Mouse (Mus musculus): ENCODE data around the gene Slc1a3.
A peak's percentile ranks its signal among the peaks of the same experiment; 100 is the strongest.

The Slc1a3 gene

DNA sequence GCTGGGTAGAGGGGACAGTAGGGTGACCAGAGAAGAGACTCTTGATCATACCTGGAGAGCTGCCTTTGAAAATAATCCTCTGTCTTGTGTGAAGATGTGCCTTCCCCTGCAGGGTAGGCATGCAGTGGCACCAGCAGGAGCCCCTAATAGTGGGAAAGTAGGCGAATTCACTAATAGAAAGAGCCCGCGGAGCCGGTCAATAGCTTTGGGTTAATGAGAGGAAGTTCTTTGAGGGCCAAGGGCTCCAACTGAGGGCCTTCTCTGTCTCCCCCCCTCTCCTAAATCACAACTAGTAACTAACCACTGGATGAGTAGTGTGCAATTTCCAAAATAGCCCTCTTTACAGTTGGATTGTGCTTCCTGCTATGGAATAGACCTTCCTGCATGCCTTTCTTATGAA, 50.6 kb downstream of the Slc1a3 start:
- DNase-seq (ENCODE audit: extremely low spot score, low spot score): no peak

DNA sequence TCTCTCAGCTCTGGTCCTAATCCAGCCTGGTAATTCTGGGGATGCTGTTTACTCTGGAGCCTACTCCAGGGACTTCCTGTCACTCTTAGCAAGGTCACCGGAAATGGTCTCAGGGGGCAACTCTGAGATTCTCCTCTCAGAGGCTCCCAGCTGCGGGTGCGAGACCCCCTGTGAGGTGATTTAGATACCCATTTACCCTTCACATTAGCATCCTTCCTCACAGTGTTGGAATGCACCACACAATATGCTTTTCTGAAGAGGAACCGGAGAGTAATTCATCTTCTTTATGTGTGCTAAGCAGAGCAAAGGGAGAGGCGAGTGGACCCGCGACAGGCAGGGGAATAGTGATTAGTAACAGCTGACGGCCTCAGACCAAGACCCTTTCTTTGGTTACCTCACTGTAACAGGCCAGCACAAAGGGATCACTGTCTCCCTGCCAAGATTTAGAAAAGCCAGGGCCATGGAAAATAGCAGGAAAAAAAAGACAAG, 51.0 kb downstream of the Slc1a3 start:
- peak; percentile 65 for DNase-seq (ENCODE audit: extremely low spot score, low spot score)

DNA sequence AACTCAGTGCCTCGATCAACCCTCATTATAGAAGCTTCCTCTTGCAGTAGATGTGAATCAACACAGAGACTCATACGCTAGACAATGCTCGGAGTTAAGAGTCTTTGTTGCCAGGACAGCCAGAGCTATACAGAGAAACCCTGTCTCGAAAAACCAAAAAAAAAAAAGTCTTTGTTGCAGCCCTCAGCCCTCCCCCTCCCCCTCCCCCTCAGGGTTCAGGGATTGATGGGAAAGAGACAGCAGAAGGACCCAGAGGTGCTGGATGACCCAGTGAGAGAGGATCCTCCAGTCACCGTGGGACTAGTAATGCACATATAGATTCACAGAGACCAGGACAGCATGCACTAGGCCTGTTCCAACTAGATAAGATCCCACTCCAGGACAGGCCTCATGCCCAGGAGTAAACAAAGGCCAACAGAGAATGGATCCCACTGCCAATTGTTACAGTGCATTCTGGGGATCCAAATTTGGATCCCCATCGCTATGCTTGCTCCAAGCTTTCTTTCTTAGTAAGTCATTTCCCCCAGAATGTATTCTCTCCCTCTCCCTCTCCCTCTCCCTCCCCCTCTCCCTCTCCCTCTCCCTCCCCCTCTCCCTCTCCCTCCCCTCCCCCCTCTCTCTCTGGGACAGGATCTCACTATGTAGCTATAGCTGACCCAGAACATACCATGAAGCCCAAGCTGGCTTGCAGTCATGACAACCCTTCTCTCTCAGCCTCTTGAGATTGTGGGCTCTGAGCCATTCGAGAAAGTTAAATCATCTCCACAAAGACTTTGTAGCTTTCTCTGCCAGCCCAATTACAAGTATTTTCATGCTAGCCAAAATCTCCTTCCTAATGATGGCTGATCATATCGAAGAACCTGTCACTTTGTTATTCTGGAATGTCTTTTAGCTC, 52.2 kb downstream of the Slc1a3 start:
- no peak for DNase-seq (ENCODE audit: extremely low spot score, low spot score)

DNA sequence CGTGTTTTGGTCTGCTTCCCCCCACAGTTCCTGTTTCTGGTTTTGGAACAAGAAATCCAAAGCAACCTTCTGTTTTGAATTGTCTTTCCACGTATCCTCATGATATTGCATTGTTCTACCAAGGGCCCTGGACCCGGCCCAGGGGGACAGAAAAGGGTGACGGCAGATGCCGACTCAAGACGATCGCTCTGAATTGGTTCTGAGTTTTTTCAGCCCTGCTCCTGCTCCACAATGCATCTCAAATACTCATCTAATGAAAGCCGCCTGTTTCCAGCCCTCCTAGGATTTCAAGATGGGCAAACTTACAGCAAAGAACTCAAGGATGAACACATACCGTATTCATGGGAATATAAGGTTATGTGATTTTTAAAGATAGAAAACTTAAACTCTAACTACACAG, 55.3 kb downstream of the Slc1a3 start:
- no peak for DNase-seq (ENCODE audit: extremely low spot score, low spot score)

DNA sequence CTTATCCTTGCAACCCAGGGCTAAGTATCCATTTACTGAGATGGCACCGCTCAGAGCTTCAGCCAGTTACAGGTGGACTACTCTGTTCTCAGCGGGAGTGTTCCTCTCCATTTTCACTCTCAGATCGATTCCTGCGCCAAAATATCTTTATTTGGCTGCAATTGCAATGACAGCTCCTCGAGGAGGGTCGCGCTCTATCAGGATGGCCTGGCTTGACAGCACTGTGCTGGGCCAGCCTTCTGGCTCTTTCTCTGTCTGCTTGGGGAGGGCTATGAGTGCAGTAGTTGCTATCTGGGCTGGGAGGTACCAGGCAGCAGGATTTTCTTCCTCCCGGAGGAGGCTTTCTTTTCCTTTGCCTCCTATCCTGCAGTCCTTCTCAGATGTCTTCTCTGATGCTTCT, 57.9 kb downstream of the Slc1a3 start:
- no peak for DNase-seq (ENCODE audit: extremely low spot score, low spot score)

DNA sequence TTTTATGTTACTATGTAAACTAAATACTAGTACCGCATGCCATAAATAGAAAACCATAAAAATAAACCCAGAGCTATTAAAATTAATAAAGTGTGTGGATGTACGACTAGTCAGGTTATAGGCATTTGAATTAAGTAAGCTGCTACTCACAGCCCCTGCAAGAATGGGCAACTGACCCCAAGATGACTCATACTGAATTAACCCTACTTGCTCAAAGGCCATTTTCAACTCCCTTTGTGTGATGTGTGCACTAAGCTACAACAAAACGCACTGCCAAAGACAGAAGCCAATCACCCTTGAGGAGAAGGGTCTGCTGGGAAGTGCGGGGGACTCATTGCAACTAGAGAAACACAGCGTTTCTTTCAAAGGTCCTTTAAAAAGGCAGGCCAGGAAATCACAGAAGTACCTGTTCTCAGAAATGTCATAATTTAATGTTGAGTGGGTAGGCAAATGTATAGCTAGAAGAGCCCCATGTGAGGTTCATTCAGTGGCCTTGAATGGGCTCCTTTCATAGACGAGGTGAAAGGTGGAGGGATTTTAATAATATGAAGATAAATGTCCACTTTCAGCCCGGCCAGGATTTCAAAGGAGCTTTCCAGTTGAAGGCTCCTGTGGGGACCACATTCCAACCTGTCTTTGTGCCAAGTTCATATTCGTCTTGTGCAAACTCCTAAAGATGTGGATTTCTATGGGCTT, 66.4 kb downstream of the Slc1a3 start:
- DNase-seq (ENCODE audit: extremely low spot score, low spot score): no peak

DNA sequence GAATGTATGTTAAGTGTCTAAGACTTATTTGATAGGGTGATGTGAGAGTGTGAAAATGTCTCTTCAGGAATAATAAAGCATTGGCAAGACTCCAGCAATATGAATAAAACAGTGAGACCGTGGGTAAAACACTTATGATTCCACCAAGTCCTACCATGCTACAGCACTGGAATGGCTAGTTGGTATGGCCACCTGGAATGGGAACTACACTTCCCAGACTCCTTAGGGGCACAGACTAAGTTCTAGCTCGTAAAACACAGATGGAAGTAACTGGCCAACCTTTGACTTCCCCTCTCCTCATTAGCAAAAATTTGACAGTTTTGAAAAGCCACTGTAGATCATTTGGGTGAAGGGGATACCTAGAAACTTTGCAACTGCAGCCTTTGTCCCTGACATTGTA, 70.7 kb downstream of the Slc1a3 start:
- no peak for DNase-seq (ENCODE audit: extremely low spot score, low spot score)

DNA sequence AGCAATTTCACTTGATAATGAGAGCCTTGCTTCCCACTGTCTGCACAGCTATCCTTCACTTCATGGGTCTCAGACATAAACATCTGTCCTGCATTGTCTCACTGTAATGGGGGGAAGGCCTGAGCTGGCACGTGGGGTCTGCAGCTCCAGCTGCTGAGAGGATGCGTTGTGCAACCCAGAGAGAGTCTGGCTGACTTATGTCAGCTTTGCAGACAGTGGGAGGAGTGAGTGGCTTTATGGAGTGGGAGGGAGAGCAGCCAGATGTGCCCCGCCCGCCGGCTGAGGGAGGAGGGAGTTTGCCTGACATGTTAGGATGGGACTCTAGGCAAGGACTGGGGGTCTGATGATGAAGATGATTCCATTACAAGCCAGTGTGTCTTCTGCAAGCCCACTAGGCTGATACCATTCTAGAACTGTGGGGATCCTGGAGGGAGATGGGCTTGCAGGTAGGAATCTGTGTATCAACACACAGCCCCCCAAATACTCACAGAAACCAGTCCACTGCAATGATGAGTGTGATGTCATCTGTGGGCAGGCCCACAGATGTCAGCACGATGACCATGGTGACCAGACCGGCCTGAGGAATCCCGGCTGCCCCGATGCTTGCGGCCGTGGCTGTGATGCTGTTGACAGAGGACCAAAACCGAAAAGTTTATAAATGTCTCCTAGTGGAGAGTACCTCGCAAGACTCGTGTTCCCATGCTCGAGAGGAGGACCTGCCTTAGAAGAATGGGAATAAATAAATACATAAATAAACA, 71.8 kb downstream of the Slc1a3 start:
- no peak for DNase-seq (ENCODE audit: extremely low spot score, low spot score)

DNA sequence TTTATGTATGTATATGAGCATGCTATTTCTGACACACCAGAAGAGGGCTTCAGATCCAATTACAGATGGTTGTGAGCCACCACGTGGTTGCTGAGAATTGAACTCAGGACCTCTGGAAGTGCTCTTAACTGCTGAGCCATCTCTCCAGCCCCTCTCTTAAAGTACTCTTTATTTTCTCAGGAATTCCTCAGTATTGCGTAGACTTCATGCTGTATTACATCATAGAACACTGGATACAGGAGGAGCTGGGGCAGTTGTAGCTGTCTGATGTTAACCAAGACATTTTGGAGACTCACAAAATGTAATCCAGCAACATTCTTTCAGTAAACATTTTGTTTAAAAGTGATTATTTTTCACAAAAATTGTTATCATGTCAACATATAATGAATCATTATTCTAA, 73.3 kb downstream of the Slc1a3 start:
- no peak for DNase-seq (ENCODE audit: extremely low spot score, low spot score)

DNA sequence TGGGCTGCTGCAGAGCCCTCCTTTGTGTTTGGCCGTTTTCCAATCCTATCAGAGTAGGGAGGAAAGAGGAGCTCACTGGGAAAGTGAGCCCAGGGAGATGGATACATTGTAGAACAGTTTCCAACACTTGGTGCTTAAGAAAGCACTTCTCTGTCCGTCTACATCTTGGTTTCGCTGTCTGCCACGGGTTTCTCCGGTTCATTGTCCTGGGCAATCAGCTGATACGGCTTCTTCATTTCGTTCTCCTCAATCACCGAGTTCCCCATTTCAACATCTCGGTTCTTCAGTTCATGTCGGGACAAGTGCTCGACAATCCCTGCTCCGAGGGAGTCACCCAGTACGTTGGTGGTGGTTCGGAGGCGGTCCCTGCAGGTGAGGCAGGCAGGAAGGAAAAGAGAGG, 74.6 kb downstream of the Slc1a3 start:
- DNase-seq (ENCODE audit: extremely low spot score, low spot score): no peak

DNA sequence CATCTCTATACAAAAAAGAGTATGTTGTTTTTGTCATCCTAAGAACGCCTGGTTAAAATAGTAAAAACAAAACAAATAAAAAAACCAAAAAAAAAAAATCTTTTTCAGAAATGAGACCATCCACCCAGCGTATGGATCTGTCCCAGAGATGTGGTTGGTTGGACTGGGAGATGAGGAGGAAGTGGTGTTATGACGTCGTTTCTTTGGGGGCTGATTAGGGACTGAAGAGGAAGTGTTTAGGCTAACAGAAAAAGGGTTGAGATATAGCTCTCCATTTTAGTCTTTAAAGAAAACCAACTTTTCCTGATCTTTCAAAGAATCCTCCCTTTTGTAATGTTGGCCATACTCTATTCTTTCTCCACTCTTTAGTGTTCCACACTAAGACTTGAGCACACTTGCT, 75.8 kb downstream of the Slc1a3 start:
- no peak for DNase-seq (ENCODE audit: extremely low spot score, low spot score)

DNA sequence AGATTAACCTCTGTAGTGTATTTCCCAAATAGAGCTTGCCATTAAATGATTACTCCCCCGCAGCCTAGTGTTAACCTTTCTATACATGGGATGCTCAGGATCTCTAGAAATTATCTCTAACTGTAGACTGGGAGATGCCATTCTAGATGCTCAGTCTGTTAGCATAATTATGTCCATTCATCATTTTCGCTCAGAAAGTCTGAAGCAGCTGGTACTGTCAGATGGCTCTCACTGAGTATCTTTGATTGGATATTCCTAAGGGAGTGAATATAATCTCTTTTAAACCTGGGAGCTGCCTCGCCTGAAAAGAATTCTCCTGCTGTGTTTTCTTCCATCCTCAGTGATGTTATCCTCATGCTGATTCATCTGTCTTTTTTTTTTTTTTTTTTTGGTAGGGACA, 76.2 kb downstream of the Slc1a3 start:
- no peak for DNase-seq (ENCODE audit: extremely low spot score, low spot score)

DNA sequence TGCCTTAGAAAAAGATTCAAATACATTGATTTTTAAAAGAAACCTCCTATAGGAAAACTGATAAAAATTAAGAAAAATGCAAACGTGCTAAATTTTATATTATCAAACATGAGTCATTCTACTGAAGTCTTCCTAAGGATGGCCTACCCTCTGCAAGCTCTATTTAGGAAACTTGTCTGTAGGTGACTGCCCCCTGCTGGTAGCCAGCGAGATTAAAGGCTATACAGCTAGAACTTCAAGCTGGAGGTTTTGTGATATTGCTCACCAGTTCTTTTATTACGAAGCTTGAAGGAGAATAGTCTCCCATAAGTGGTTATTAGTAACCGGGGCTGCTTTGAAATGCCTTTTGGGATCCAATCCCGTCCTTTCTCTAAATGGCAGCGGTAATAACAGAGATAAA, 77.2 kb downstream of the Slc1a3 start:
- peak; percentile 60 for DNase-seq (ENCODE audit: extremely low spot score, low spot score)

DNA sequence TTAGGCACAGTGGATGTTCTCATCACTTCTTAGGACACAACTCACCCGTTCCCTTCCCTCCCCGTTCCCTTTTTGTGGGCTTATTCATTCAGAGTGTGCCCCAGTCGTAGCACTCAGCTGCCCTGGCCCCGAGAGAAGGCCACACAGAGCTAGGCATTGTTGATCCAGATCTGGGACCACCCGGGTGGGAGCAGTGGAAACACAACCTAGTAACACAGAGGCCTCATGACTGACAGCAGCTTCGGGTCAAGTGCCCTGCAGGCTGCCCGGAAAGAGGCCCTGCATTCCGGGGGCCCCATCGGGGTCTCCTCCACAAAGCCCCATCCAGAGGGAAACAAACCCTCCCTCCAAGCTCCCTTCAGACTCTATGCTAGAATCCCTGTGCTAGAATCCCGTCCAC, 78.2 kb downstream of the Slc1a3 start:
- DNase-seq (ENCODE audit: extremely low spot score, low spot score): peak; percentile 61

DNA sequence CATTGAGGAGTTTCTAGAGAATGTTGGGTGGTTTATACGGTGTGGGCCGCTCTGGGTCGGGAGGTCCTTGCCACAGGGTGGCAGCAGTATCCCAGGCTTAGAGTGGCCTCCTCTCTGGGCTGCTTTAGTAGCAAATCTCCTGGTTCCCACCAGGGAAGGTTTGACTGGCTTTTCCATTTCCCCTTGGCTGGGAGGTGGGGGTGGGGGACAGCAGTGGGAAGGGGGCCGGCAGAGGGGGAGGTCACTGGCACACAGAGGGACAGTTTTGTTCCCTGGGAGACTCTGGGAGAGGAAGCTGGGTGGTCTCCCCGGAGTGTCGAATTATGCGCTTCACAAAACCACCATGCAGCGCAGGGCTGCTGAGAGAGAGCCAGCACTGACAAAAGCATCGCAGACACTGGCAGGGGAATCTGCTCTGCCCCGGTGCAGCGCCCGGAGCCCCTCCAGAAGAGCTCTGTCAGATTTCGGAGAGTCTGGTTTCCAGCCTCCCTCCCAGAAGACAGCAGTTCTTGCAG, 81.2 kb downstream of the Slc1a3 start:
- peak; percentile 83 for DNase-seq (ENCODE audit: extremely low spot score, low spot score)

DNA sequence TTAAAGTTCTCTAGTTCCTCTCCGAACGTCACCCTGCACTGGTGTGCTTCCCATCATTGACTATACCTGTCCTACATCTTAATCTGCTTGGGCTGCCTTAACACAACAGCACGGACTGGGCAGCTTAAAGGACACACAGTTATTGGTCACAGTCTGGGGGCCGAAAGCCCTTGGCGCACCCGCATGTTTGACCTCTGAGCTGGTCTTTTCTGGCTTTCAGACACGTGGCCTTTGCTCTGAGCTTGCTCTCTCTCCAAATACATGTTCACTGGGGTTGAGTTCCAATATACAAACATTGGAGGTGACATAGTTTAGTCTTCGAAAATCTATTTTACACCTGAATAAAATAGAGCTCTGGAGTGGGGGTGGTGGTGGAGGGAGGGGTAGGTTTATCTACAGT, 82.4 kb downstream of the Slc1a3 start:
- no peak for DNase-seq (ENCODE audit: extremely low spot score, low spot score)

DNA sequence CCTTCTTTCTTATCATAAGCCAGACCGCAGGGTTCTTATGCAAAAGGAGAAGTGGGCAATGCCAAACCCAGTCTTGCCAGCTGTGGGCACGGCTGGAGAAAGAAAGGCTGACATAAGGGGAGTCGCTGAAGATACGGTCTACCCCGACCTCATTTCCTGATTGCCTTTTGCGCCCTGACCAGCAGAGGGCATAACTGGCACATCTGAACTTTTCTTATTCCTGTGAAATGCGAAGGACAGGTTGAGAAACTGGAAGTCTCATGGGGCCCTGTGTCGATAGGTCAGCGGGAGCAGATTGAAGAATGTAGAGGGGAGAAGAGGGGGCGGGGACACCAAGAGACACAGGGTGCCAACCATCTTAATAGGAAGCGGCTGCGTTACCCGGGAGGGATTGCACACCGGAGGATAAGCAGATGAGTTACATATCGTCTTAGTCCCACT, 83.4 kb downstream of the Slc1a3 start:
- peak; percentile 78 for DNase-seq (ENCODE audit: extremely low spot score, low spot score)

DNA sequence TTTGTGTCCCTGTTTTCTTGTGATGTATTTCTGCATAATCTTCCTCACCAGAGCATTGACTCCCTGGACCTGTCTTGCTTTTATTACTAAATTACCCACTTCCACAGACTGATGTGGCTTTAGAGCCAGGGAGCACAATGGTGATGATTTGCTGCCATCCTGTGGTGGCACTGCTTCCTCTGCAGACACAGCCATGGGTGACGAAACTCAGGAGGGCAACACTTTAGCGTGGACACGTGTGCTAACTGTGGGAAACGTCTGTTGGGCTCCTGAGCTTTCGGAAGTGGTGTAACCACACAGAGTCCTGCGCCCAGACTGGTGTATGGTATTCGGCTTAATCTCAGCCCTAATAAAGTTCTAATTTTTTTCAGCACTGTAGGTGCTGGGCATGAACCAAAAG, 85.2 kb downstream of the Slc1a3 start:
- no peak for DNase-seq (ENCODE audit: extremely low spot score, low spot score)

DNA sequence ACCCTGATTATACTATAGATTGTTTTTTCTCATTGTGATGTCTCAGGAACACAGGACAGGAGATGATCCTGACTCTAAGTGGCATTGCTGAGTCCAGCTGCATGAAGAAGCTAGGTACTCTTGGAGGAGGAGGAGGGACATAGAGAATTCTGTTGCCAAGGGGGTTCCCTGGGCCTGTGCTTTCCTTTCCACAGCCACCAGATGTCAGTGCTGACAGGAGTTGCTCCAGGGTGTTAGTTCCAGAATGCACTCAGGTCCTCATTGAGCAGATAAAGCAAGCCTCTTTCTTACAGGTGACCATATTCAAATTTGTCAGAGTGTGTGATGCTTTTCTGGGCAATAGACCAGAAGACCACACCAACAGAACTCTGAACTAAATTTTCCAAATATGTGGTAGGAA, 86.7 kb downstream of the Slc1a3 start:
- no peak for DNase-seq (ENCODE audit: extremely low spot score, low spot score)

DNA sequence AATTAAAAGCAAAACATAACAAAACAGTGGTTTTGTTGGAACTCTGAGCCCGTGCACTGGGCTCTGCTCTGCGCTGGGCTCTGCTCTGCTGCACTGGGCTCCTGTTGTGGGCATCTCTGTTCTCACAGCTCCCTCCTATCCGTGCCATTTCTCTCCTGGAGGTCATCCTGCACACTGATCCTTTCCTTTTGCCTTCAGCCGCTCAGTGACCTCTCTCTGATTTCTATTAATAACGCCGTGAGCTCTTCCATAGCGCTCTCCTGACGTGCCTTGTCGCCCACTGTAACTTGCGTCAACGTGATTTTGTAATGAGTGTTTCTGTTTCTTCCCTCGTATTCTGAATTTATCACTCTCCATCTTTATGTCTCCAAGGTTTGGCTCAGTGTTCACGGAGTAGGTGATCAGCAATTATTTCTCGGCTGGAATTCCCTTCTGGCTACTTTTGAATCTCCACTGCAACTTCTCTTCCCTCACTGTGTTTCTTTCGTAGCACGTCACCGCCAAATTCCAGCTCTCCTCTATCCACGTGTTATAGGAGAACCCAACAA, 91.0 kb downstream of the Slc1a3 start:
- DNase-seq (ENCODE audit: extremely low spot score, low spot score): no peak

DNA sequence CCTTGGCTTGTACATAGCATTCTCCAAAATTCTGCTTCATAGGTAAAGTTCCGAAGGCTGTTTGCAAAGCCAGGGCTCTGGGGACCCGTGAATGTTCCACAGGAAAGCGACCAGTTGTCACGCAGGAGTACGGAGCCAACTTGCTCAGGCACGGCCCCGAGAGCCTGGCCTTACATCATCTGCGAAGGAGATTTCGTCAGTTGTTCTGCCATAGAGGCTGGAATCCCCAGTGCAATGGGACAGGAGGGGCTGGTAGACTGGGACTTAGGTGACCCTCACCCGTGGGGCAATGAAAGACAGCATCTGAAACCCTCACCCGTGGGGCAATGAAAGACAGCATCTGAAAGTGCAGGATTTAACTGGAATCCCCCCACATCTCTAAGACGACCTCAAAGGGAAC, 94.3 kb downstream of the Slc1a3 start:
- DNase-seq (ENCODE audit: extremely low spot score, low spot score): no peak
